Mouse (Mus musculus) common myeloid progenitor, adult 5-6 weeks (primary cell): ENCODE results near the gene Ptprm. TPM values are rescaled to one million over a fixed set of nuclear protein-coding genes. Genes with fewer than 3 reads are reported as not detected.

Experiments
- ATAC-seq: replicated peaks from 2 replicates; pipeline ENCODE4 v1.8.0; 2016; ENCODE audit warnings: low read depth, mild to moderate bottlenecking, moderate TSS enrichment, inconsistent platforms; ENCODE audit not compliant: poor library complexity, severe bottlenecking
- total RNA-seq: library from RNA; stranded (forward); fragments of 200-1000, 187-1606 nt; gene quantifications from 2 replicates; pipeline ENCODE4 v1.2.3, GENCODE M21; 2017

The Ptprm gene
- 0.14 TPM in 1 of 2 replicates, not detected in the other for total RNA-seq

DNA sequence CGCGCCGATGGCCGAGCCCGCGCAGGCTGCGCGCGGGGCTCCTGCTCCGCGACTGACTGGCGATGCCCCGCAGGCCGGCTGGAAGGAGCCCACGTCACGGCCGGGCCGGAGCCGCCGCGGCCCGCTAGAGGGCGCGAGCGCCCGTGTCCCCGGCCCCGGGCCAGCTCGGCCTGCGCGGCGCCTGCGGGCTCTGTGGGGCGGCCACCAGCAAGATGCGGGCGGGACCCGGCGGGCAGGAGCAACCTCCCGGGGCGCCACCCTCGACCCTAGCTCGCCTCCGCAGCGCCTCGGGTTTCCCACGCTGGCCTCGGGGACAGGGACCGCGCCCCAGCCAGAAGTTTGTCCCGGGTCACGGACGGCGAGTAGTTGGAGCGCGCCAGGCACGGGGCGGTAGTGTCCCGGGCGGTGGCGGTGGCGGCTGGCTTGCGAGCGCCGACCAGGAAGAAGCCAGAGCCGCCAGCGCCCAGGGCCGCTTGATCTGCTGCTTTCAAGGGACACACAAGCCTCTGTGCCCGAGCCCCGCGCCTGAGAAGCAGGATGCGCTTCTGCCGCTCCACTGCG, at the start of gene Ptprm:
Gene Ptprm (minus strand): TSS at position 7 of the 561 bp plus-strand sequence.
- peak; percentile 65 for ATAC-seq

DNA sequence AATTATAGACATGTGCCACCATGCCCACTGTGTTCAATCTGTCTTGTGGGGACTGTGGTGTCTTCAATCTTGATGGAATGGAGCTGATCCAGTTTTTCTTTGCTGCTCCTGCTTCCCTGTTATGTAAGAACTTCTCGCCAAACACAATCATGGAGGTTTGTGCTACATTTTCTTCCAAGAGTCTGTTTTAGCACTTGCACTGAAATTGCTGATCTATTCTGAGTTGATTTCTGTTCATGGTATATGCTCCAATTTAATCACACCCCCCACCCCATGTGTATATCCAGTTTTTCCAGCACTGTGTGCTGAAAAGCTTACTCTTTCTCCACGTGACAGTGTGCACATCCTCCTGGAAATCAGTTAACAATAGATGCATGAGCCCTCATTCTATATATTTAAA, 41.9 kb upstream of the Ptprm start:
- no peak for ATAC-seq

DNA sequence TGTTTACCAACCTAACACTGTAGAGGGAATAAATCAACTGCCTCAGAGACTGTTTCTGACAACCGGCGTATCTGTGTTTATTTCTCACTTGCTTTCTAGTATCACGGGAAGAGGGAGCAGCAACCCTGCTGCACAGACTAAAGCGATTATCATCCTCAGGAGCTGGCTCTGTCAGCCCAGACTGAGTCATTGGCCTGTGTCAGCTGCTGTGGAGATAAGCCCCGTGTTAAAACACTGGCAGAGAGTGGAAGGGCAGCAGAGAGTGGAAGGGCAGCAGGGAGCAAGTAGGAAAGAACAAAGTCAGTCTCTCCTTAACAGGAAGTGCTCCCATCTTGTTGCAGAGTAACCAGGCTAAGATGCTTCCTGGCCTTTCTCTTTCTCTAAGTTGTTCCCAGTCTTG, 36.6 kb upstream of the Ptprm start:
- ATAC-seq: no peak

DNA sequence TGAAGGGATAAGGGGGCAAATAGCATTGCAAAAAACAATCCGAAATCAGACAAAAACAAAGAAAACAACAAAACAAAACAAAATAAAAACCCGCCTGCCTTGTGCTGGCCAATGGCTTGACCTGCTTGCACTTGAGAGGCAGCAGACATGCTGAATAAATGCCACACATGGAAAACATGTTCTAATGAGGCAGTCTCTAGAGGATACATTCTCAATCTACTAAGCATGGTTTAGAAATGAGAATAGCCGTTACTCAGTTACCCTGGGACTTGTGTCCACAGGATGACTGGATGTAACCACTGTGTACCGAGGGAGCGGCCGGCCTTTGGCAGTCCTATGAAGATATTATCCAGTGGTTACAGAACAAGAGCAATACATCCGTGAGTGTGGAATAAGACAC, 33.9 kb upstream of the Ptprm start:
- ATAC-seq: no peak

DNA sequence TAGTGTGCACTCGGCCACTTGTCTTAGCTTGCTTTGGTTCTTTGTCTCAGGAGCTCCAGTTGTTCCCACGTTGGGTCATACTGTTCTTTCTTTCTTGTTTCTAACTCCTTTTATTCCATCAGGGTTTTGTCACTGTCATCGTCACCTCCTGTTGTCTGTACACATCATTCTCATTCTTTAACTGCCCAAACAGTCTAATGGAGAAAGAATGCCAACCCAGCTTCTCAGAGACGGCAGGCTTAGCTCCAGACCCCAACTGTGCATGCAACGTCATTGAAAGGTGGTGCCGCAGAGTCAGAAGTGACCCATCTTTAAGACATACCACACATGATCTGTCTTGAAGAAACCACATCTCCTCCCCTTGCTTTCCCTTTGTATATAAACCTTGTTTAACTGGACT, 31.0 kb upstream of the Ptprm start:
- no peak for ATAC-seq

DNA sequence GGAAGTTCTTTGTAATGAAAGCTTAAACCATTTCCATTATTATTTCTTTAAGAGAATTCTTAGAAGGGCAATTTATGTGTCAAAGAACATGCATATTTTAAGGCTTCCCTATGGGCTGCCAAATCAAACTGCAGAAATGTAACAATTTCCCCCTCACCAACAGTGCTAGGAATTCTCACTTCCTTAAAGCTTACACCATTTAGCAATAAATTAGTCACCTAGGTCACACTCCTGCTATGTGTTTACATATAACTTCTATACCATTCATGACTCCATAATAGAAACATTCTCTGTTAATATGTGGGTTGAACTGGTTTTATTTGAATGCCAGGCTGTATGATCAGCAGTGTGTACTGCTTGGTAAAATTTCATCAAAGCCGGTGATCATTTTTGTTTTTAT, 29.4 kb upstream of the Ptprm start:
- ATAC-seq: no peak

DNA sequence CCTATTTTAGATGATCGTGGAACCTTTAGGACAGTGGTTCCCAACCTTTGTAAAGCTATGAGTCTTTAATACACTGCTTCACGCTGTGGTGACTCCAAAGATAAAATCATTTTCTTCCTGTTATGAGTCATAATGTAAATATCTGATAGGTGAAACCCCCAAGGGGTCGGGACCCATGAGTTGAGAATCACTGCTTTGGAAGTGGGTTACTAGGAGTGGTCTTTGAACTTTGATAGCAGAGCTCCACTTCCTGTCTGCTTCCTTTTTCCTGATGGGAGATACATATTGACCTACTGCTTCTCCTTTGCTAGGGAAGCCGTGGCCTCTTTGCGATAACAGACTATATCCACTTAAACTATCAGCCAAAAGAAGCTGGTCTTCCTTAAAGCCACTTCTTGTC, 27.4 kb upstream of the Ptprm start:
- no peak for ATAC-seq

DNA sequence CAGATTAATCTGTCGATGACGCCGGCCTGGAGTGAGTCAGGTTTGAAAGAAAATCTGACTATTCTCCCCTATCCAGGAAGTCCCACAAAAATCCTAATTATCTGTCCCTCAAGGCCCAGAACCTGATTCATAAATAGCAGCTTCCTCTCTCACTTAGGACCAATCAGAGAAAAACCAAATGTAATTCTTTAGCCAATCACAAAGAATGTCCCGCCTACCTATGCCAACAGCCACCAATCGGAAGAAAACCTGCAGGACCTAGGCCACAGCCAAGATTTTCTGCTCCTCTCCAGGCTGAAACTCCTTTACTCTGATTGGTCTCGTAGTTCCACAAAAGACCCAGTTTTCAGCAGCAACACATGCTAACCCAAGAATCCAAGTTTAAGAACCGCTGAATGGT, 13.6 kb upstream of the Ptprm start:
- ATAC-seq: no peak

DNA sequence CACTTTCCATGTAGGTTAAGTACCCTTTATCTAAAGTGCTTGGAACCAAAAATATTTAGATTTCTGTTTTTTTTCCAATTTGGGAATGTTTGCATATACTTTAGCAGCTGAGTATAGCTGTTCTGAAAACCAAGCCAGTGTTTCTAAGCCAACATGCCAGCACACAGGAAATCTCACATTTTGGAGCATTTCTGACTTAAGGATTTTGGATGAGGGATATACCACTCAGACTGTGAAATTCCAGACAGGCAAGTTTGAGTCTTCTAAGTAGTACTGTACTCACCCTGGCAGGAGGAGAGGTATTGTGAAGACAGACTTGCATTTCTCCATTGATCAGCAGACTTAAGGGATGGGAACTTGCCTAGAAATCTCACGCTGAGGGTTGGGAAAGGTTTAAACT, 10.2 kb upstream of the Ptprm start:
- ATAC-seq: no peak

DNA sequence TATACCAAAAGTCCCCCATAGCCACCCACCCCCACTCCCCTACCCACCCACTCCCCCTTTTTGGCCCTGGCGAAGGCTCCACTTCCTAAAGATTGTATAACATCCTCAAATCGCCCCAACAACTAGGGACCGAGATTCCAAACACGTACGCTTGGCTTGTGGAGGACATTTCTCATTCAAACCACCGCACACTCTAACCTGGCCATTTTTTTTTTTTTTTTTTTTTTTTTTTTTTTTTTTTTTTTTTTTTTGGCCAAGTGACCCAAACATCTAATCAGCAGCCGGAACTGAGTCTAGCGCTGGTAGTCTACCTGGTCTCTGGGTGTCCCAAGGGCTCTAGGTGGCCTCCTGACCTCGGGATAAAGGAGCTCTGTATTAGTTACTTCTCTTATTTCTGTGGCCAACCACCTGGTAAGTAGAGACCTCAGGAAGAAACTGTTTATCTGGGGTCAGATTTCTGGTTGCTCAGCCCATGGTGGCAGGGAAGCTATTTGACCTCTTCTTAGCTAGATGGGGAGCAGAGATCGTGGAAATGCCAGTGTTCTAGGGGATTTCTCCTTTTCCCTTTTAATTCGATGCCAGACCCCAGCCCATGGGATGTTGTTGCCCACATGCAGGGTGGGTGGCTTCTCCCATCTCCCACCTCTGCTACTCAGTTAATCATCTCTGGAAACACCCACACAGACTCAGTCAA, 9.3 kb upstream of the Ptprm start:
- ATAC-seq: no peak

DNA sequence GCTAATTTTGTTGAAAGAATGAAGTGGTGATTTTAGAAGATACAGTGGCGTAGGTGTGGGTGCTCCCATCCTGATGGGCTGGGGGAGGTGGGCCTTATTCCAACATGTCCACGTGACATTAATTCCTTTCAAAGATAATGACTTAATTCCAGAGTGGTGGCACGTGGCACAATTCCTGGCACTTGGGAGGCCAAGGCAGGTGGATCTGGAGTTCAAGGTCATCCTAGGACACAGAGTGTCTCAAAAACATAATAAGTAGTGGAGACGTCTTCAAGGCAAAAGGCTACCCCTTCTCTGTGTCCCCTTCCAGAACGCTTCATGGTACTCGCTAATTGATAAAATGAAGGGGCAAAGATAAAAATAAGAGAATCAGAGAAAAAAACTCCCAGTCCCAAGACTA, 7.9 kb upstream of the Ptprm start:
- no peak for ATAC-seq

DNA sequence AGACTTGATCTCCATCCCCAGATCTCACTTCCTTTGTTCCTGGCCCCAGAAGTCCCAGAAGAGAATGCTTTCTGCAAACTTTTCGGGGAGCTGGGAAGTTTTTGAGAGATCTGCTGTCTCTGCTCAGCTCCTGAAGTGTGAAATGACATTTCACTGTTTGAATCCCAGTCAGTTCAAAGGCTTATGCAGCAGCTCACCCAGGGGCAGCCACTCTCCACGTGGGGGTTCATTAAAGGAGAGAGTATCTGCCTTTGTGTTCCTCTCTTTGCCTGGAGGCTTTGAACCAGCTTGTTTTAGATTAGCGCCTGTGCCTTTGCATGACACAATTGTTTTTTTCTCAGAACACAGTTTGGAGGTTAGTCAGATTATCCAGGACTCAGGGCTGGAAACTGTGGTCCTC, 6.3 kb upstream of the Ptprm start:
- no peak for ATAC-seq

DNA sequence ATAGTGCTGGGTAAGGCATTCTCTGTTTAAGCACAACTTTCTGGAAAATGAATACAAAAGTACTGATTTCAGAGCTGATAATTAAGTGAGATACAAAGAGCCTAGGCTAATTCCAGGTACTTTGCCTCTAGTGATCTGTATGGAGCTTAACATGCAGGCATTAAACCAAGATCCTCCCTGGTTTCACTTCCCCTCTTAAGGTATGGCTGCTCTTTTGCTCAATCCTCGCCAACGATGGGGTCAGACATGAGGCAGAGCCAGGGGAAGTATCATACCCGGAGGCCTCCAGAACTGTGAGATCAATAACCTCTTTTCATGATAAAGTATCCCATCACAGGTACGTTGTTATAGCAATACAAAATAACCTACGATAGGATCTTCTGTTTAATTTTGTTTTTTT, 5.3 kb upstream of the Ptprm start:
- ATAC-seq: peak; percentile 76

DNA sequence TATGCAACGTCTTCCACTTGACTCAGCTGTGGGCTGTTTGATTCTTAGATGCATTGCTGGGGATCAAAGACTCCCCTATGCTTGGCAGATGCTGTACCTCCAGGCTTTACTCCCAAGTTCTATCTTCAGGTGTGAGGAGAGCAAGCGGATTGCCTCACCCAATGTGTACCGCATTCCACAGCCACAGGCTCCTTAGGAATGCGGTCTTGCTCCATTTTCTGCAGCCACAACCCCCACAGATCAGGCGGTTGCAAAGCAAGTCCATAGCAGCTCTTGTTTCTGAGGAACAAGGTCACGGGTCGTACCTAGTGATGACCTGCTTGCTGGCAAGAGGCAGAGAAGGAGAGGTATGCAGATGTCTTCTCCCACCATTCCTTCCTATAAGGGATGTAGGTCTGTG, 4.3 kb upstream of the Ptprm start:
- ATAC-seq: no peak

DNA sequence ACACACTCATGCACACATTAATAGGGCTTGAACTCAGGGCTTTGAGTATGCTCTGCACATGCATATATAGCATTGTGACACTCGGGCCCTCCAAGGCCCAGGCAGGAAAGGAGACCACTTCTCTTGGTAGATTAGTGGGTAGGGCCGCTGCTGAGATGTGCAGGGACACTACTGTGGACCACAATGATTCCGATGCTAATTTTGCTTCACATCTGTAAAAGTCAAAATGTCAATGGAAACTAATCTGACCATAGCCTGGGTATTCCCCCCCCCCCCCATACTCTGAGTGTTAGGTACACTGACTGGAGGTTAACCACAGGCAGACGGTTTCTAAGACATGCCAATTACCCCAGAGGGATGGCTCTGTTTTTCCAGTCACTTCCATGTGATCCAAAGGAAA, 2.9 kb upstream of the Ptprm start:
- no peak for ATAC-seq

DNA sequence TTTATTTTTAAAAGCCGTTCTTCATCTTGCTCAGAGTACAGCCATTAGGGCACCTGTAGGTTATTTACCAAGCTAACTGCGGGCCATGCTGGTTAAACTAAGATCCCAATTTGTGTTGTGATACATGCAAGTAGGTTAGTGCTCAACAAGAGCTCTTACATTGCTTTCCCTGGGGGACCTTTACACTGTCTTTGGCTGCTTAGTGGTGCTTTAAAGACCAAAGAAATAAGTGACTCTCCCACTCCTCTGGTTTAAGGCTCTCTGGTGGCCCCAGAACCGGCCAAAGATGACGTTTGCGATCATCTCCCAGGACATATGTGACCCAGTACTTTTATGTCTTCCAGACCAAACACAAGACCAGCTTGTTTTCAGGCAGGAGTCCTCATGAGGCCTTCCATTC, 994 bp upstream of the Ptprm start:
- no peak for ATAC-seq

DNA sequence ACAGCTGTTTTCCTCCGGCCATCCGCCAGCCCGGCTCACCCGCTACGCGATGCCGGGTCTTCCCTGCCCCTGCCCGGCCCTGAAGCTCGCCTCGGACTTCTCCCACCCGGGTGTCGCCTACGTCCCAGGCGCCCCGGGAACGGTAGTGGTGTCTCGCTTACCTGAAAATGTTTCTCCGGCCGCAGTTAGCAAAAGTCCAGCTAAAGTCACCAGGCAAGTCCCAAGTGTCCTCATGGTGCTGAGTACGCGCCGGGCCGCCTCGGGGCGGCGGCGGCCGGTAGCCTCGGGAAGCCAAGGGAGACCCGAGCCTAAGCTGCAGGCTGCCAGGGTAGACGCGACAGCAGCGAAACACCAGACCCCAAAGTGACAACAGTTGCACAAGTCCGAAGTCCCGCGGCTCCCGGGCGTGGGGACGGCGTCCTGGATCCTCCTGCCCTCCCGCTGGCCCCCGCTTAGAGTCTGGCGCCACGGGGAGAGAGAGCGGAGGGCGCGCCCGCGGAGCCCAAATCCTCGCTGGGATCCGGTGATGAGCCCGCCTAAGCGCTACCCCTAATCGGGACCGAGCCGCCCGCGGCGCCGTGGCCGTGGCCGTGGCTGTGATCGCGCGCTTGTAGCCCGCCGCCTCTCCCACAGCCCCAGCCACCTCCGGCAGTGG, 334 bp downstream of the Ptprm start:
- ATAC-seq: peak; percentile 20; the same call in 1 of the 2 replicates

DNA sequence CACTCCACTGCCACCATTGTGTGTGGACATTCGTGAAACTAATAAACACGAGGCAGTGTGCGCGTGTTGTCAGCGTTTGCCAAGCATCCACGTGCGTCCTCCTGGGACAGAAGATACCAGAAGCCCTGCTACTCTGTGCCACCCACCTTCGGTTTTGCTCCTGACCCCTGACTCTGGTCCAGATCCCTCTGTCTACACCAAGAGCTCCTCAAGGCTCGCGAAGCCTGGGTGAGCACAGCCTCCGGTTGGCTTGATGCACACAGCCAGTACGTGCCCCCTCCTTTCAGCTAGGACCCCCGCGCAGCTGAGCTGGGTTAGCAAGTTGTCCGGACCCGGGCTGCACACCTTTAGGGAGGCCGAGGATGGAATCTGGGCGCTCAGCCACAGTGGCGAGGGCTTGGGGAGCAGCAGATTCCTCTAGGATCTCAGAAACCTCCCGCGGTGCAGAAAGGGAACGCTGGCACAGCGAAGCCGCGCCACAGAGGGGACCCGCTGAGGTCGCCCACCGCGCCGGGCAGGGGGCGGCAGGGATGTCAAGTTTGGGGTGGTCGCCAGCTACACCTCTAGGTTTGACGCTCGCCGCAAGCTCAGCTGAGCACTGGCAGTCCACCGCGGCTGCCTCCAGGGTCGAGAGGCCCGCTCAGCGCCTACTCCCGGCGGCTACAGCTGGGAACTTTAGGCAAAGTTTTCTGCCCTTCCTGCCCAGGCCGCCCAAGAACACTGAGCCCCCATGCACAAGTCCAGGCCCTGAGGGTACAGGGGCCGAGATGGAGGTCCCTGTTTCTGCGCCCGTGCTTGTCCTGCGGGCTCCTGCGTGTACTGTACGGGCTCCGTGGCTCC, 1.1 kb downstream of the Ptprm start:
- peak; percentile 34; the same call in 1 of the 2 replicates for ATAC-seq

DNA sequence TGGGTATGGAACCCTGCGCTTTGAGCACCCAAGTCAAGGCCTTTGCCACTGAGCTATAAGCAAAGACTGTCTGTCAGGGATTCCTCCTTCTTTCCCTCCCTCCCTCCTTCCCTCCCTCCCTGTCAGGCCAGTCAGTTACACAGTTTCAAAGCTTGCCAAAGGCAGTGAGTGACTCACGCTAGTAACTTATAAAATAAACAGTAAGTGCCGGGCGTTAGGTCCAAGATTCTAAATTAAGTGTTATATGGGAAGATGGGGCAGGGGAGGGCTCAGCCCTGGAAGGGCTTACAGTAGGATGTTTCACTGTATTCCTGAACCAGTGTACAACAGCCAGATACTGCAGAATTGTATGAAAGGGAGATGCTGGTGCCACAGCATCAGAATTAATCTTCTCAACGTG, 2.8 kb downstream of the Ptprm start:
- ATAC-seq: no peak

DNA sequence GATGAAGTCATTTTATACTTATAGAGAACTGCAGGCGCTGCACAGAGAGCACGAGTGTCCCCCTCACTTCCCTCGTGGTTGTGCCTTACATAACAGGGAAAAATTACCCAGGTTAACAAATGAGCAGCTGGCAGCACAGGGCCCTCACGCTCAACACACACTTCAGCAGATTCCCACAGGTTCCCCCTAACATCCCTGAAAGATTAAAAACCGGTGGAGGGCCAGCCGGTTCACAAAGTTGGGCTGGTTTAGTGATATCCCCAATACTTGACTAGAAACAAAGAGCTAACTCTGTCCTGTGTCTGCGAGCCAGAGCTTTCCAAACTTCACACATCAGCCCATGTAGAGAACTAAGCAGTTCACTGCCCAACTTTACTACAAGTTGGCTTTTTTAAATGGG, 3.7 kb downstream of the Ptprm start:
- ATAC-seq: no peak

DNA sequence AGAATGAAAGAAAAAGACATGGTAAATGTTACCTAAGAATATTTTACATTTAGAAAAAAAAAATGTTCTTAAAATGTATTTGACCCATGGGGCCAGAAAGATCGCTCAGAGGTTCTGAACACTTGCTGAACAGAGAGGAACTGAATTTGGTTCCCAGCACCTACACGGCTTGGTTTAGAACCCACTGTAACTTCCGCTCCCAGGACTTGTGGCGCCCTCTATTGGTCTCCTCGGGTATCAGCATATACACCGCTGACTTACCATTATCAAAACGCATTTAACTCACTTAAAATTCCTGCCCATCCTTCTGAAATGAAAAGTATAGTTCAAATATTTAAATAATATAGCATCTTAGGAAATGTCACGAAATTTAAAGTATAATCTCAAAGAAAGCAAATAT, 4.7 kb downstream of the Ptprm start:
- ATAC-seq: no peak
